Mouse (Mus musculus): ENCODE data around the gene Cdyl. TPM values are rescaled to one million over a fixed set of nuclear protein-coding genes. Genes with fewer than 3 reads are reported as not detected.

The Cdyl gene
- polyA plus RNA-seq, 1 experiment, result 8.3 TPM

- WGBS, result 83% methylated on average over 6 of the region's 6 CpGs
- H3K27ac ChIP-seq (ENCODE audit: insufficient read depth, low read length), result no peak overlapping the region
- no peak for TF ChIP-seq CTCF (IDR thresholded peaks at IDR 0.05; ENCODE audit: borderline replicate concordance, insufficient read depth, low read depth, low read length)
- TF ChIP-seq POLR2A (IDR thresholded peaks at IDR 0.05; ENCODE audit: borderline replicate concordance, insufficient read depth, low read length), result no peak
- no peaks in the 10 kb centered on the region for H3K27me3 ChIP-seq (ENCODE audit: control insufficient read depth, insufficient read depth, low read length)
- H3K4me3 ChIP-seq (replicated peaks; ENCODE audit: insufficient read depth, low read depth, low read length), result no peak overlapping the region
- no peaks in the 10 kb centered on the region for H3K4me1 ChIP-seq (ENCODE audit: control insufficient read depth, insufficient read depth, low read length)
- DNase-seq, result no peak
Measured at GRCm38 (mm10) chr13:35719581-35719980, 59.9 kb downstream of the Cdyl start.

DNA sequence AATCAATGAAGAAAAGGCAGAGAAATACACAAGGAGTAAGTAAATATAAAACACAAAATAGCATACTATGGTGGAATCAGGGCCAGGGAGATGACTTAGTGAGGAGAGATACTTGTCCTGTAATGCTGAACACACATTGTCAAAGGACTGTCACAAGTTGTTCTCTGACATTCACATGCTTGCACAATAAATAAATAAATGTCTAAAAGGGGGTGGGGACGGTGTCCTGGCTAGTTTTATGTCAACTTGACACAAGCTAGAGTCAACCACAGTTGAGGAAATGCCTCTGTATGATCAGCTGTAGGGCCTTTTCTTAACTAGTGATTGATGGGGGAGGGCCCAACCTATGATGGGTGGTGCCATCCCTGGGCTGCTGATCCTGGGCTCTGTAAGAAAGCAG is 63.4 kb downstream of the Cdyl start:
- TF ChIP-seq POLR2A (IDR thresholded peaks at IDR 0.05; ENCODE audit: borderline replicate concordance, insufficient read depth, low read length) (no peak), CTCF (IDR thresholded peaks at IDR 0.05; ENCODE audit: borderline replicate concordance, insufficient read depth, low read depth, low read length) (no peak)
- WGBS, result 74% methylated on average over 1 of the region's 1 CpGs
- no peak for DNase-seq

GRCm38 (mm10) chr13:35726025-35726424 is 66.4 kb downstream of the Cdyl start:
- Histone ChIP-seq H3K4me1 (ENCODE audit: control insufficient read depth, insufficient read depth, low read length) (no peaks in the 10 kb centered on the region), H3K27ac (ENCODE audit: insufficient read depth, low read length) (no peak overlapping the region), H3K4me3 (replicated peaks; ENCODE audit: insufficient read depth, low read depth, low read length) (no peak overlapping the region), H3K27me3 (ENCODE audit: control insufficient read depth, insufficient read depth, low read length) (no peaks in the 10 kb centered on the region)
- no peak for DNase-seq
- TF ChIP-seq CTCF (IDR thresholded peaks at IDR 0.05; ENCODE audit: borderline replicate concordance, insufficient read depth, low read depth, low read length), result no peak
- no peak for TF ChIP-seq POLR2A (IDR thresholded peaks at IDR 0.05; ENCODE audit: borderline replicate concordance, insufficient read depth, low read length)
- WGBS, result 96% methylated on average over 3 of the region's 3 CpGs

More for the DNA sequence above, 63.4 kb downstream of the Cdyl start:
- Histone ChIP-seq H3K27me3 (ENCODE audit: control insufficient read depth, insufficient read depth, low read length) (no peaks in the 10 kb centered on the region), H3K4me3 (replicated peaks; ENCODE audit: insufficient read depth, low read depth, low read length) (no peak overlapping the region), H3K4me1 (ENCODE audit: control insufficient read depth, insufficient read depth, low read length) (no peaks in the 10 kb centered on the region), H3K27ac (ENCODE audit: insufficient read depth, low read length) (no peak overlapping the region)

DNA sequence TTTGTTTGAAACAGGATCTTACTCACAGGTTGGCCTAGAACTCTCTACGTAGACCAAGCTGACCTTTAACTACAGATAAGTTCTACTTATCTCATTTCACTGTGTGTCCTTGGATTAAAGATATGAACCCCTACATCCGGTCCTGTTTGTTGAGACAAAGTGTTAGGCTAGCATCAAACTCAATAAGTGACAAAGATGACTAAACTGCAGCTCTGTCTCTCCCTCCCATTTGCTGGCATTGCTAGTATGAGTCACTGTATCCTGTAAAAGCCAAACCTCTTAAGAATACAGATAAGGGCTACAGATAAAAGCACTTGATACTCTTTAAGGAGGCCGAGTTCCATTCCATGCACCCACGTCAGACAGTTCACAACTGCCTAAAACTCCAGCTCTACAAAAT is 72.5 kb downstream of the Cdyl start:
- Histone ChIP-seq H3K27me3 (ENCODE audit: control insufficient read depth, insufficient read depth, low read length) (no peaks in the 10 kb centered on the region), H3K4me1 (ENCODE audit: control insufficient read depth, insufficient read depth, low read length) (no peaks in the 10 kb centered on the region), H3K27ac (ENCODE audit: insufficient read depth, low read length) (no peak overlapping the region), H3K4me3 (replicated peaks; ENCODE audit: insufficient read depth, low read depth, low read length) (no peak overlapping the region)
- no peak for DNase-seq
- no peak for TF ChIP-seq POLR2A (IDR thresholded peaks at IDR 0.05; ENCODE audit: borderline replicate concordance, insufficient read depth, low read length)
- no peak for TF ChIP-seq CTCF (IDR thresholded peaks at IDR 0.05; ENCODE audit: borderline replicate concordance, insufficient read depth, low read depth, low read length)
- WGBS, result 93% methylated on average over 4 of the region's 4 CpGs

- no peak for DNase-seq
- H3K27me3 ChIP-seq (ENCODE audit: control insufficient read depth, insufficient read depth, low read length), result no peaks in the 10 kb centered on the region
- no peaks in the 10 kb centered on the region for H3K4me1 ChIP-seq (ENCODE audit: control insufficient read depth, insufficient read depth, low read length)
- H3K4me3 ChIP-seq (replicated peaks; ENCODE audit: insufficient read depth, low read depth, low read length), result no peak overlapping the region
- no peak overlapping the region for H3K27ac ChIP-seq (ENCODE audit: insufficient read depth, low read length)
- no peak for TF ChIP-seq CTCF (IDR thresholded peaks at IDR 0.05; ENCODE audit: borderline replicate concordance, insufficient read depth, low read depth, low read length)
- TF ChIP-seq POLR2A (IDR thresholded peaks at IDR 0.05; ENCODE audit: borderline replicate concordance, insufficient read depth, low read length), result no peak
- 92% methylated on average over 5 of the region's 5 CpGs for WGBS
Measured at GRCm38 (mm10) chr13:35732891-35733596, 73.4 kb downstream of the Cdyl start.

- WGBS, result 29% methylated on average over 2 of the region's 2 CpGs
- H3K27me3 ChIP-seq (ENCODE audit: control insufficient read depth, insufficient read depth, low read length), result no peaks in the 10 kb centered on the region
Measured at GRCm38 (mm10) chr13:35737565-35737964, 77.9 kb downstream of the Cdyl start.

GRCm38 (mm10) chr13:35738210-35738609 is 78.6 kb downstream of the Cdyl start:
- no peak for DNase-seq
- 44% methylated on average over 2 of the region's 2 CpGs for WGBS
- Histone ChIP-seq H3K4me3 (replicated peaks; ENCODE audit: insufficient read depth, low read depth, low read length) (no peak overlapping the region), H3K27ac (ENCODE audit: insufficient read depth, low read length) (no peak overlapping the region), H3K4me1 (ENCODE audit: control insufficient read depth, insufficient read depth, low read length) (peaks cover 3% of the 10 kb centered on the region; the same call in 1 of the 2 replicates), H3K27me3 (ENCODE audit: control insufficient read depth, insufficient read depth, low read length) (no peaks in the 10 kb centered on the region)
- TF ChIP-seq POLR2A (IDR thresholded peaks at IDR 0.05; ENCODE audit: borderline replicate concordance, insufficient read depth, low read length), result no peak
- TF ChIP-seq CTCF (IDR thresholded peaks at IDR 0.05; ENCODE audit: borderline replicate concordance, insufficient read depth, low read depth, low read length), result no peak

More at GRCm38 (mm10) chr13:35737565-35737964, 77.9 kb downstream of the Cdyl start:
- DNase-seq, result no peak
- Histone ChIP-seq H3K27ac (ENCODE audit: insufficient read depth, low read length) (no peak overlapping the region), H3K4me3 (replicated peaks; ENCODE audit: insufficient read depth, low read depth, low read length) (no peak overlapping the region), H3K4me1 (ENCODE audit: control insufficient read depth, insufficient read depth, low read length) (peaks cover 3% of the 10 kb centered on the region; the same call in 1 of the 2 replicates)
- TF ChIP-seq CTCF (IDR thresholded peaks at IDR 0.05; ENCODE audit: borderline replicate concordance, insufficient read depth, low read depth, low read length) (no peak), POLR2A (IDR thresholded peaks at IDR 0.05; ENCODE audit: borderline replicate concordance, insufficient read depth, low read length) (no peak)

DNA sequence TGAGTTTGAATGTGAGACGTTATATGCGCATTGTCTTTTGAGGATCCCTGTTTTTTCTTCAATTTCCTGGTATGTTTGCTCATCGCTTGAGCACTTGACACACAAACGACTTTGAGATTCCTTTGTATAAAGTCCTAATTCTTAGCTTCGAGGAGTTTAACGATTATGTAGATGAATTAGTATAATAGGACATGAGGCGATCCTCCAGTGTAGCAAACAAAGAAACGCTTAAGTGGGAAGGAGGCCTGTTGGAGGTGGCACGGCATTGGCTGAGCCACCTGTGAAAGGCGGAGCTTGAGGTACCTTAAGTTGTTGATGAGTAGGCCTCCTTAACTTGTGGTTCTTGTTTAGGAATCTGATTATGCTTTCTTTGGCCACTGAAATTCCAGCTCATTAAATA is 79.8 kb downstream of the Cdyl start:
- Histone ChIP-seq H3K4me3 (replicated peaks; ENCODE audit: insufficient read depth, low read depth, low read length) (no peak overlapping the region), H3K27me3 (ENCODE audit: control insufficient read depth, insufficient read depth, low read length) (no peaks in the 10 kb centered on the region), H3K4me1 (ENCODE audit: control insufficient read depth, insufficient read depth, low read length) (peaks cover 3% of the 10 kb centered on the region; the same call in 1 of the 2 replicates), H3K27ac (ENCODE audit: insufficient read depth, low read length) (no peak overlapping the region)
- TF ChIP-seq POLR2A (IDR thresholded peaks at IDR 0.05; ENCODE audit: borderline replicate concordance, insufficient read depth, low read length) (no peak), CTCF (IDR thresholded peaks at IDR 0.05; ENCODE audit: borderline replicate concordance, insufficient read depth, low read depth, low read length) (no peak)
- DNase-seq, result no peak
- 51% methylated on average over 10 of the region's 10 CpGs for WGBS

Measured in cerebellum, adult 2 months (tissue).